Mouse (Mus musculus) MEL (cell line): ENCODE results near the gene Aspdh. TPM values are rescaled to one million over a fixed set of nuclear protein-coding genes. Genes with fewer than 3 reads are reported as not detected.

Source experiments
- DNase-seq: peaks from one replicate; pipeline ENCODE4 v3.0.0; 2011; ENCODE audit warnings: low read depth, low spot score
- H3K27ac ChIP-seq: 2 replicates; pipeline ENCODE4 v1.5.1; 2012; ENCODE audit warnings: low read depth, mild to moderate bottlenecking, control low read depth, low read length, moderate library complexity; ENCODE audit not compliant: control insufficient read depth
- H3K27me3 ChIP-seq, 2 experiments: fragments of 150-350 bp in 1 of 2; sonication (generic) in 1 of 2; 2 replicates each; pipeline ENCODE4 v1.6.1; 2012; ENCODE audit warnings: low read length in 2 of 2, mild to moderate bottlenecking in 2 of 2, improper control_type of control experiment in 1 of 2, moderate library complexity in 1 of 2; ENCODE audit not compliant: insufficient read depth in 2 of 2, control insufficient read depth in 1 of 2
- H3K36me3 ChIP-seq, 2 experiments: 2 replicates each; pipeline ENCODE4 v1.6.1; 2012 to 2014; ENCODE audit warnings: low read length in 2 of 2, improper control_type of control experiment in 1 of 2, inconsistent platforms in 1 of 2, mild to moderate bottlenecking in 1 of 2; ENCODE audit not compliant: insufficient read depth in 2 of 2, control insufficient read depth in 1 of 2
- H3K4me1 ChIP-seq, 2 experiments: fragments of 150-350 bp in 1 of 2; sonication (generic) in 1 of 2; 2 replicates each; pipeline ENCODE4 v1.6.1; 2012; ENCODE audit warnings: low read length in 2 of 2, improper control_type of control experiment in 1 of 2, mild to moderate bottlenecking in 1 of 2; ENCODE audit not compliant: insufficient read depth in 2 of 2, control insufficient read depth in 1 of 2
- H3K4me3 ChIP-seq, 2 experiments: fragments of 150-350 bp in 1 of 2; sonication (generic) in 1 of 2; 2 replicates each; pipeline ENCODE4 v1.5.1; 2012; ENCODE audit warnings: low read depth in 2 of 2, low read length in 2 of 2, mild to moderate bottlenecking in 2 of 2, moderate library complexity in 2 of 2, control low read depth in 1 of 2, improper control_type of control experiment in 1 of 2; ENCODE audit not compliant: control insufficient read depth in 1 of 2, insufficient read depth in 1 of 2
- H3K79me2 ChIP-seq: 2 replicates; pipeline ENCODE4 v1.6.1; 2012; ENCODE audit warnings: mild to moderate bottlenecking, low read length, moderate library complexity; ENCODE audit not compliant: control insufficient read depth, poor library complexity, insufficient read depth
- H3K9ac ChIP-seq: 2 replicates; pipeline ENCODE4 v1.6.1; 2012; ENCODE audit warnings: low read depth, mild to moderate bottlenecking, control low read depth, low read length, moderate library complexity; ENCODE audit not compliant: control insufficient read depth, poor library complexity, severe bottlenecking
- H3K9me3 ChIP-seq: fragments of 150-350 bp; sonication (generic); replicated peaks from 2 replicates; pipeline ENCODE4 v1.6.1; 2012; ENCODE audit warnings: mild to moderate bottlenecking, low read length, improper control_type of control experiment, moderate library complexity; ENCODE audit not compliant: insufficient read depth
- CHD1 ChIP-seq: IDR thresholded peaks from 2 replicates; pipeline ENCODE4 v1.6.1; 2012; ENCODE audit warnings: low read depth, mild to moderate bottlenecking, inconsistent platforms, low read length, improper control_type of control experiment
- E2F4 ChIP-seq: IDR thresholded peaks from 2 replicates; pipeline ENCODE4 v1.6.1; 2011; ENCODE audit warnings: low read depth, low read length, improper control_type of control experiment, borderline replicate concordance
- MAX ChIP-seq: IDR thresholded peaks from 2 replicates; pipeline ENCODE4 v1.6.1; 2011; ENCODE audit warnings: low read length, improper control_type of control experiment
- MXI1 ChIP-seq: IDR thresholded peaks from 2 replicates; pipeline ENCODE4 v1.6.1; 2011; ENCODE audit warnings: mild to moderate bottlenecking, low read depth, low read length, improper control_type of control experiment
- MYB ChIP-seq: IDR thresholded peaks from 2 replicates; pipeline ENCODE4 v1.6.1; 2011; ENCODE audit warnings: mild to moderate bottlenecking, low read depth, low read length, improper control_type of control experiment
- NELFE ChIP-seq: IDR thresholded peaks from 2 replicates; pipeline ENCODE4 v1.6.1; 2011; ENCODE audit warnings: low read depth, low read length, improper control_type of control experiment
- NRF1 ChIP-seq: IDR thresholded peaks from 2 replicates; pipeline ENCODE4 v1.6.1; 2014; ENCODE audit warnings: low read depth, mild to moderate bottlenecking, inconsistent platforms, low read length, improper control_type of control experiment, moderate library complexity; ENCODE audit not compliant: poor library complexity, insufficient read depth, severe bottlenecking
- POLR2A ChIP-seq, 2 experiments: IDR thresholded peaks; 2 replicates each; pipeline ENCODE4 v1.6.1; 2011 to 2012; ENCODE audit warnings: low read length in 2 of 2, mild to moderate bottlenecking in 2 of 2, control low read depth in 1 of 2, improper control_type of control experiment in 1 of 2, low read depth in 1 of 2, moderate library complexity in 1 of 2; ENCODE audit not compliant: control insufficient read depth in 1 of 2, insufficient read depth in 1 of 2, poor library complexity in 1 of 2
- RAD21 ChIP-seq: IDR thresholded peaks from 2 replicates; pipeline ENCODE4 v1.6.1; 2011; ENCODE audit warnings: mild to moderate bottlenecking, low read depth, low read length, improper control_type of control experiment
- RCOR1 ChIP-seq: IDR thresholded peaks from 2 replicates; pipeline ENCODE4 v1.6.1; 2012; ENCODE audit warnings: low read depth, mild to moderate bottlenecking, inconsistent platforms, low read length, improper control_type of control experiment
- SIN3A ChIP-seq: IDR thresholded peaks from 2 replicates; pipeline ENCODE4 v1.6.1; 2012; ENCODE audit warnings: low read length, improper control_type of control experiment, inconsistent platforms
- TBP ChIP-seq: IDR thresholded peaks from 2 replicates; pipeline ENCODE4 v1.8.0; 2011; ENCODE audit warnings: low read depth, low read length, improper control_type of control experiment
- TCF12 ChIP-seq: IDR thresholded peaks from 2 replicates; pipeline ENCODE4 v1.6.1; 2014; ENCODE audit warnings: low read depth, mild to moderate bottlenecking, inconsistent platforms, low read length, improper control_type of control experiment, moderate library complexity
- UBTF ChIP-seq: IDR thresholded peaks from 2 replicates; pipeline ENCODE4 v1.6.1; 2012; ENCODE audit warnings: low read depth, mild to moderate bottlenecking, inconsistent platforms, low read length, improper control_type of control experiment, moderate library complexity, borderline replicate concordance; ENCODE audit not compliant: insufficient read depth
- USF2 ChIP-seq, 2 experiments: IDR thresholded peaks; 2 replicates each; pipeline ENCODE4 v1.6.1; 2011 to 2012; ENCODE audit warnings: improper control_type of control experiment in 2 of 2, low read length in 2 of 2, borderline replicate concordance in 1 of 2, inconsistent platforms in 1 of 2, low read depth in 1 of 2, mild to moderate bottlenecking in 1 of 2; ENCODE audit not compliant: insufficient read depth in 1 of 2
- ZKSCAN1 ChIP-seq: IDR thresholded peaks from 2 replicates; pipeline ENCODE4 v1.6.1; 2012; ENCODE audit warnings: low read depth, mild to moderate bottlenecking, inconsistent platforms, low read length, improper control_type of control experiment, moderate library complexity
- ZMIZ1 ChIP-seq: IDR thresholded peaks from 2 replicates; pipeline ENCODE4 v1.6.1; 2012; ENCODE audit warnings: low read depth, mild to moderate bottlenecking, inconsistent platforms, low read length, improper control_type of control experiment, moderate library complexity
- ZNF384 ChIP-seq: IDR thresholded peaks from 2 replicates; pipeline ENCODE4 v1.6.1; 2012; ENCODE audit warnings: low read depth, mild to moderate bottlenecking, inconsistent platforms, low read length, improper control_type of control experiment
- polyA plus RNA-seq, 2 experiments: library from polyadenylated mRNA; stranded (reverse) in 1 of 2; unstranded in 1 of 2; fragments of >175 nt in 1 of 2; fragments of >200 nt in 1 of 2; gene quantifications; 2 replicates each; pipeline versions ENCODE4 v1.2.1 to v1.2.4; 2012; ENCODE audit warnings: low replicate concordance in 2 of 2, low read depth in 1 of 2; ENCODE audit not compliant: insufficient read length in 2 of 2, insufficient read depth in 1 of 2, missing spikeins in 1 of 2
- total RNA-seq: library from RNA; depleted of rRNA; stranded (reverse); fragments of 300-350 nt; gene quantifications from 2 replicates; pipeline ENCODE4 v1.2.3, GENCODE M21; 2012

Aspdh gene
- total and polyA plus RNA-seq, 3 experiments = 0.89 TPM; not detected in 2

DNA sequence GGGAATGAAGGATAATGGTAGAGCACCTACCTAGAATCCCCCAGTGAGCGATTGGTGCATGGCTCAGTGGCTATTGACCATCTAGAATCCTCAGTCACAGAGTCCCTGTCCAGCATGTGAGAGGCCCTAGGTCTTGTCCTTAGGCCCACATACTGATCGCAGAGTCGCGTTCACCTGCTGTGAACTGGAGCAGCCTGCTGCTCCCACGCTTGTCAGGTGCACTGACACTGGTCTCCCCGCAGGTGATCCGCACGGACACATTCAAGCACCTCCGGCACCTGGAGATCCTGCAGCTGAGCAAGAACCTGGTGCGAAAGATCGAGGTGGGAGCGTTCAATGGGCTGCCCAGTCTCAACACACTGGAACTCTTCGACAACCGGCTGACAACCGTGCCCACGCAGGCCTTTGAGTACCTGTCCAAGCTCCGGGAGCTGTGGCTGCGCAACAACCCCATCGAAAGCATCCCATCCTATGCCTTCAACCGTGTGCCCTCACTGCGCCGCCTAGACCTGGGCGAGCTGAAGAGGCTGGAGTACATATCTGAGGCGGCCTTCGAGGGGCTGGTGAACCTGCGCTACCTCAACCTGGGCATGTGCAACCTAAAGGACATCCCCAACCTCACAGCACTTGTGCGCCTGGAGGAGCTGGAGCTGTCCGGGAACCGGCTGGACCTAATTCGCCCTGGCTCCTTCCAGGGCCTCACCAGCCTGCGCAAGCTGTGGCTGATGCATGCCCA is 4.3 kb upstream of the Aspdh start:
- H3K27me3 ChIP-seq = no peaks in the 10 kb centered on the region
- H3K27ac ChIP-seq = no peak overlapping the region
- no peak overlapping the region for H3K9ac ChIP-seq
- no peak overlapping the region for H3K4me3 ChIP-seq
- no peaks in the 10 kb centered on the region for H3K79me2 ChIP-seq
- DNase-seq = no peak
- no peaks in the 10 kb centered on the region for H3K9me3 ChIP-seq
- 0 out of 4 replicates have a peak, but pooled peaks cover 0 to 3% of the 10 kb centered on the region in 2 experiments for H3K4me1 ChIP-seq
- TF ChIP-seq POLR2A (IDR thresholded peaks at IDR 0.05; ENCODE audit: control insufficient read depth in 1 of 2, insufficient read depth in 1 of 2, low read depth in 1 of 2, low read length in 2 of 2, poor library complexity in 1 of 2) (no peak), MXI1 (no peak), ZKSCAN1 (no peak), NRF1 (no peak), ZMIZ1 (no peak), SIN3A (no peak), ZNF384 (no peak), USF2 (IDR thresholded peaks at IDR 0.05; ENCODE audit: borderline replicate concordance in 1 of 2, insufficient read depth in 1 of 2, low read depth in 1 of 2, low read length in 2 of 2) (no peak), NELFE (no peak), RAD21 (no peak), TCF12 (no peak), RCOR1 (no peak), CHD1 (no peak), UBTF (no peak), E2F4 (no peak)
- TF ChIP-seq, all 39 proteins: peak for 0
- H3K36me3 ChIP-seq = no peaks in the 10 kb centered on the region

- DNase-seq = no peak
- Histone ChIP-seq H3K36me3 (no peaks in the 10 kb centered on the region), H3K27me3 (no peaks in the 10 kb centered on the region), H3K4me3 (no peak overlapping the region), H3K27ac (no peak overlapping the region), H3K79me2 (no peaks in the 10 kb centered on the region), H3K4me1 (0 out of 4 replicates have a peak, but pooled peaks cover 0 to 3% of the 10 kb centered on the region in 2 experiments), H3K9me3 (no peaks in the 10 kb centered on the region), H3K9ac (no peak overlapping the region)
- TF ChIP-seq MAX = no peak
- TF ChIP-seq TBP = no peak
- no peak for TF ChIP-seq MYB
Observed at GRCm38 (mm10) chr7:44461503-44462217, 3.5 kb upstream of the Aspdh start.
